Mouse (Mus musculus) T-helper 17 cell (primary cell): Measurements from ENCODE around the gene Gm29776.

ENCODE experiments used
- in situ Hi-C, 2 experiments: fragments of 300-600 bp; cut with MboI, MseI; formaldehyde crosslinking; loops; 1 replicate in 1 of 2; 2 replicates in 1 of 2; pipeline ENCODE4 v1.15.1; 2025; ENCODE audit warnings: high pct_unique_total_duplicates in 2 of 2

Gene Gm29776

DNA sequence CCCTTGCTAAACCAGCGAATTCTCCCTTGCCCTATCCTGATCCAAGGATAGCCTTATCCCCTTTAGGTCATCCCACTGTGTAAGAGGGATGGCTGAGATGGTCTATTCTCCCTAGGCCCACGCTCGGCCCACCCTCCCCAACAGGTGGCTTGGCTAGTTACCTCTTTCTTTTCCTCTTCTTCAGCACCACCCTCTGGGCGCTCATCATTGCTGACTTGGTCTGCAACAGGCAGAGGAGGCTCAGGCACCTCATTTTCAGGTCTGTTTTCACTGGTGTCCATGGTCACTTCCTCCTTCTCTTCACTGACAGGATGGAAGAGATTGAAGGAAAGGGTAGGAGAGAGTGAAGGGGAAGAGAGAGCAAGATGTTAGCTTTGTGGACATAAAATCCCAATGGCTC, 47.1 kb downstream of the Gm29776 start:
- in situ Hi-C loops: no loop called here

GRCm38 (mm10) chr14:54650621-54651454, 47.8 kb downstream of the Gm29776 start:
- in situ Hi-C loops: no loop called here

- in situ Hi-C loops: loop anchor here in 1 of 2 experiments (5.0 kb wide), 1 partner anchor 34 kb away; no protein-coding TSS in a partner anchor
Observed at GRCm38 (mm10) chr14:54647900-54648299, 50.7 kb downstream of the Gm29776 start.

- in situ Hi-C loops: loop anchor here in 1 of 2 experiments (5.0 kb wide), 1 partner anchor 35 kb away; no protein-coding TSS in a partner anchor
Observed at GRCm38 (mm10) chr14:54646898-54647636, 51.6 kb downstream of the Gm29776 start.

DNA sequence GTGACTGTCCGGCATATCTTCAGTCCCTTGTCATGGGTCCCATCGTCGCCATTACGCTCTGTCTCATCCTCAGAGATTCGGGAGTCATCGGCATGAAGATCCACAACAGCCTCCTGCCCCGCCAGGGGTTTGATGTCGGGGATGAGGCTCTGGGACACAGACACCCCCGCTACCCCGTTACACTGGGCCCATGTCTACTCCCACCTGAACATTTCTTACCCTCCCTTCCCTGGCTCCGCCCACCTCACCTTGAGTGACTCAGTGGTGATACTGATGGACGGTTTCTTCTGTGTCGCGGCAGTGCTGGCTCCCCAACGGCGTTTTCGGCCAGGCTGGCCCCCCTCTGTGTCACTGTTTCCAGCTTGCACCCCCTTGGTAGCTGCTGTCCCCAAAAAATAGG, 52.2 kb downstream of the Gm29776 start:
- in situ Hi-C loops: loop anchor here in 1 of 2 experiments (5.0 kb wide), 1 partner anchor 36 kb away; no protein-coding TSS in a partner anchor

DNA sequence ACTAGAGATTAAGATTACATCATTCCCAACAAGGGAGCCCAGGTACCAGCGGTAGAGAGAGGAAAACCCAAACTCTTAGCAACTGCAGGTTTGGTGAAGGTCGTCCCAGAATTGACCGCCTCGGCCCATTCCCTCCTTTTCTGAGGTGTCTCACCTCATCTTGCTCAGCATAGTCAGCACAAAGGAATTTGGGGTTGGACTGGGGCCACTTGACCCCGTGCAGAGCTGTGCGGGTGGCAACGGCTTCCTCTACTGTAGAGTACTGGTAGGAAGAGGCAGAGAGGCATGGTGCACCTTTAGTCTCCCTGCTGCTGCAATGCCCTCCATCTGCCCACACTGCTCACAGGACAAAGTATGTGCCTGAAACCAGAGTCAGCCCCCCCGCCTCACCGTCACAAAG, 54.3 kb downstream of the Gm29776 start:
- in situ Hi-C loops: loop anchor here in 1 of 2 experiments (5.0 kb wide), 1 partner anchor 72 kb away; no protein-coding TSS in a partner anchor

DNA sequence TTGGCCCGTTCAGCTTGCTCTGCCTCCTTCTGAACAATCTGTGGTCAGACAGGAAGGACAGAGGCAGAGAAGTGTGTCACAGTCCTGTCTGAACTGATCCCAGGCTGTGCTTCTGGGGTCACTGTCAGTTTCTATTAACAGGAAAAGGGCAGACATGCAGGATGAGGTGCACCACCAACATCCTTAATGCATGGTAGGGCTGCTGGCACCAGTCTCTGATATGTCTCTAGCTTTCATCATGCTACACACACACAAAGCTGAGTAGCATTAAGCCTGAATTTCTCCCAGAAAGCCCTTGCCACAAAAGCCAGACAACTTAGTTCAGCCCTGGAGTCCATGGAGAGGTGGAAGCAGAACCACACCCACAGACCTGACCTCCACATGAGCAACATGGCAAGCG, 55.6 kb downstream of the Gm29776 start:
- in situ Hi-C loops: loop anchor here in 1 of 2 experiments (5.0 kb wide), 1 partner anchor 71 kb away; no protein-coding TSS in a partner anchor
